Mouse (Mus musculus) liver, embryonic 16.5 days (tissue): ENCODE measurements around the gene Itgb6. TPM values are rescaled to one million over a fixed set of nuclear protein-coding genes. Genes with fewer than 3 reads are reported as not detected.

Source experiments
- ATAC-seq: fragments of 200-750 bp; cut with Nextera tagmentation; 2 replicates; pipeline ENCODE4 v1.8.0; 2017; ENCODE audit warnings: low read depth, mild to moderate bottlenecking, moderate number of reproducible peaks, moderate library complexity
- H3K27ac ChIP-seq: fragments of 300-500 bp; sonication (generic); 2 replicates; pipeline ENCODE4 v1.5.1; 2014; ENCODE audit warnings: mild to moderate bottlenecking, low read length
- H3K27me3 ChIP-seq: fragments of 300-500 bp; sonication (generic); 2 replicates; pipeline ENCODE4 v1.6.1; 2014; ENCODE audit warnings: low read depth, low read length, mixed read lengths; ENCODE audit not compliant: control insufficient read depth, insufficient read depth
- H3K36me3 ChIP-seq: fragments of 300-500 bp; sonication (generic); 2 replicates; pipeline ENCODE4 v1.6.1; 2014; ENCODE audit warnings: mild to moderate bottlenecking; ENCODE audit not compliant: control insufficient read depth, insufficient read depth
- H3K4me1 ChIP-seq: fragments of 300-500 bp; sonication (generic); 2 replicates; pipeline ENCODE4 v1.6.1; 2014; ENCODE audit warnings: low read depth, low read length, mixed read lengths; ENCODE audit not compliant: control insufficient read depth
- H3K4me2 ChIP-seq: fragments of 300-500 bp; sonication (generic); 2 replicates; pipeline ENCODE4 v1.6.1; 2014; ENCODE audit warnings: low read depth, low read length, mixed read lengths
- H3K4me3 ChIP-seq: fragments of 300-500 bp; sonication (generic); 2 replicates; pipeline ENCODE4 v1.5.1; 2014; ENCODE audit warnings: low read depth, mild to moderate bottlenecking, low read length
- H3K9ac ChIP-seq: fragments of 300-500 bp; sonication (generic); 2 replicates; pipeline ENCODE4 v1.6.1; 2014; ENCODE audit warnings: low read depth, low read length
- H3K9me3 ChIP-seq: fragments of 300-500 bp; sonication (generic); replicated peaks from 2 replicates; pipeline ENCODE4 v1.6.1; 2016; ENCODE audit warnings: low read length; ENCODE audit not compliant: control insufficient read depth
- WGBS: fragments of 180-500 bp; shearing (Covaris S2); extraction: QIAGEN DNeasy Blood & Tissue Kit; methylation state at CpG from one replicate; pipeline ENCODE4 v1.1.7; 2014; ENCODE audit not compliant: insufficient replicate concordance; 5-methylcytosine and 5-hydroxymethylcytosine counted together
- polyA plus RNA-seq: library from polyadenylated mRNA; unstranded; fragments of >200 nt; fragmentation: Nextera tagmentation; extraction: Ambion mirVana; gene quantifications from 2 replicates; pipeline ENCODE4 v1.2.1, GENCODE M21; 2015

Gene Itgb6
- polyA plus RNA-seq = 0.05 and 0.31 TPM in 2 replicates

DNA sequence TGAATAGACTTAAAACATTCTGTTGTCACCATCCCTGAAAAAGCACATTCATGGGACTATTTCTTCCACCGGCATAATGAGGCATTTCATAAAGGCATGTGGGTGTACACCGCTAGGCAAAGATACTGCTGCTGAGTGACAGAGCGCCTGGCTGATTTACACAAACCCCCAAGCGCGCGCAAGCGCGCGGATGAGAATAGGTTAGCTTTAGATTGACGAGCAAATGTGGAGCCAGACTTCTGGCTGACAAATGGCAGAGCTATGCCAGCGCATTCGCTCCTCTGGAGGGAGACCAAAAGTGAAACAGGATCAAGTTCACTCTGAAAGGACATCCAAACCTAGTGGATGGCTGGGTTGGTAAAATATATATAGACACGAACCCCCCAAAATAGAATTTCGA lies at the start of gene Itgb6:
Gene Itgb6, minus strand, starts transcription at position 130 of the 400 bp plus-strand sequence.
- Histone ChIP-seq H3K36me3 (no peaks in the 10 kb centered on the region), H3K27ac (no peak within 1 kb of the TSS), H3K4me1 (no peaks in the 10 kb centered on the region), H3K4me3 (no peak within 1 kb of the TSS), H3K4me2 (no peak within 1 kb of the TSS), H3K9ac (no peak within 1 kb of the TSS), H3K27me3 (no peaks in the 10 kb centered on the region), H3K9me3 (no peaks in the 10 kb centered on the region)
- ATAC-seq = no peak
- WGBS = 78% methylated on average over 14 of the region's 14 CpGs

DNA sequence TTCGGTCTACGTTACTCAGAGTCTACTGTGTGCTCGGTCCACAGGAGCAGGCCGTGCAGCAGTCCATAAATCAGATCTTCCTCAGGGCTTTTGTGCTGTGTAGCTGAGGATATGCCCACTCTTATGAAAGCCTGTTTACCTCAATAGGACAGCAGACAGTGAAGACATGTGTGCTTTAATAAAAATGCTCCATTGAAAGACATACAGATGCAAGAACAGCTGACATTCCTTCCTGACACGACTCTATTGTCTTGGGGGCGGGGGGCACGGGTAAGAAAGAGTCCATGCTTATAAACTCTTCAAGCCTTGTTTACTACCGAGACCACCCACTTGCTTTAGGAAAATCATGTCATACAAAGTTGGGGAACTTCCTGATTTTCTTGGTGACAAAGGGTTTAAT lies 44.0 kb upstream of the Itgb6 start:
- Histone ChIP-seq H3K4me2 (no peak overlapping the region), H3K27ac (no peak overlapping the region), H3K27me3 (no peaks in the 10 kb centered on the region), H3K9ac (no peak overlapping the region), H3K4me3 (no peak overlapping the region), H3K4me1 (no peaks in the 10 kb centered on the region), H3K9me3 (no peaks in the 10 kb centered on the region), H3K36me3 (peaks cover 11% of the 10 kb centered on the region)
- no peak for ATAC-seq
- WGBS = 76% methylated on average over 8 of the region's 8 CpGs

DNA sequence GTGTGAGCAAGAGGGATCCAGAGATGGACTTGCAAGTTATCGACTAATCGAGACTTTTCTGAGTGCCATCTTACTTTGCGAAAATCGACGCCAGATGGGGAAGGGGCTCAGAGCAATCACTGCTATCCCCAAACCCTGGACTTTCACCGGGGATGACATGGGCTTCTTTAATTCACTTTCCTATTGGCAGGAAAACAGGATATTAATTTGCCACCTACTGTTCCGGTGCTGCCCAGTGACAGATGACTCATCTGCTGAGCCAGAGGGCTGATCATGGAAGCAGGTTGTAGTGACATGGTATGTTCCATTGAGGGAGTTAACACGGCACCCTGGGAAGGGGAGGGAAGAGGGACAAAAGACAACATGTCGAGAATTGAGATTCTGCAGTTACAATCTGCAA lies 33.8 kb upstream of the Itgb6 start:
- no peaks in the 10 kb centered on the region for H3K9me3 ChIP-seq
- H3K4me1 ChIP-seq = no peaks in the 10 kb centered on the region
- 81% methylated on average over 9 of the region's 9 CpGs for WGBS
- no peaks in the 10 kb centered on the region for H3K27me3 ChIP-seq
- H3K4me2 ChIP-seq = no peak overlapping the region
- no peak overlapping the region for H3K9ac ChIP-seq
- ATAC-seq = no peak
- no peak overlapping the region for H3K27ac ChIP-seq
- H3K4me3 ChIP-seq = no peak overlapping the region
- H3K36me3 ChIP-seq = peaks cover 4% of the 10 kb centered on the region

- H3K9me3 ChIP-seq = no peaks in the 10 kb centered on the region
- no peaks in the 10 kb centered on the region for H3K4me1 ChIP-seq
- no peak for ATAC-seq
- H3K27ac ChIP-seq = no peak overlapping the region
- peaks cover 4% of the 10 kb centered on the region for H3K36me3 ChIP-seq
- WGBS = 78% methylated on average over 7 of the region's 7 CpGs
- H3K27me3 ChIP-seq = no peaks in the 10 kb centered on the region
- no peak overlapping the region for H3K4me2 ChIP-seq
- H3K4me3 ChIP-seq = no peak overlapping the region
- no peak overlapping the region for H3K9ac ChIP-seq
These were observed 32.7 kb upstream of the Itgb6 start for GRCm38 (mm10) chr2:60755101-60755500.

DNA sequence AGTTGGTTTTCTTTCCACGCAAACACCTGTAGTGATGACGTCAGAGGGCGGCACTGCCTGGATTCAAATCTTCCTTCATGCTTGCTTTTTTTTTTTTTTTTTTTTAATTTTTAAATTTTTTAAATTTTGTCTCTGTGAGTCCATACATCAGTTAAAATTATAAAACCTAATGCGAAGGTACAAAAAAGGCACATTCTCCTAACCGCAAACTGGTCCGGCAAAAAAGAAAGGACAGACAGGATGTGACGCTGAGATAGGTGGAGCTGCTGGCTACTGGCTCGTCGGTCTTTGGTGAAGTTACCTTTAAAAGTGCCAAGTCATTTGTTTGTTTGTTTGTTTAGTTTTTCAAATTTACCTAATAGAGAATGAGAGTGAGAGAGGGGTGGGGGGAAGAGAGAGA lies 28.8 kb upstream of the Itgb6 start:
- Histone ChIP-seq H3K36me3 (peaks cover 4% of the 10 kb centered on the region), H3K9ac (no peak overlapping the region), H3K27me3 (no peaks in the 10 kb centered on the region), H3K4me1 (no peaks in the 10 kb centered on the region), H3K9me3 (no peaks in the 10 kb centered on the region), H3K27ac (no peak overlapping the region), H3K4me2 (no peak overlapping the region), H3K4me3 (no peak overlapping the region)
- 80% methylated on average over 9 of the region's 9 CpGs for WGBS
- no peak for ATAC-seq

DNA sequence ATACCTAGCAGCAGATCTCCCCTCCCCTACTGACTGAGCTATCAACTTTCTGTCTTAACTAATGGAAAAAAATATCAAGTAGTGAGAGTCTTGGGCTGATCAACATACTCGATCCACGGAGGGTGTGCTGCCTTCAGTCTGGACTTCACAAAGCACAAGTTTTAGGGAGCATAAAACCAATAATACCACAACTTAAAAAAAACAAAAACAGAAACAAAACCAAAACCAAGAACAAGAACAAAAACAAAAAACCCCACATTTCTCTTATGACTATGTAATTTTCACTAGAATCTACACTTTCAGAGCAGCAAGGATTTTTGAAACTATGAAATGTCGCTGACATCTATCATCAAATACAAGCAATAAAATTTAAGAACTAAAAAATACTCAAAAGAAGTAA lies 28.1 kb upstream of the Itgb6 start:
- Histone ChIP-seq H3K4me3 (no peak overlapping the region), H3K27ac (no peak overlapping the region), H3K9ac (no peak overlapping the region), H3K9me3 (no peaks in the 10 kb centered on the region), H3K27me3 (no peaks in the 10 kb centered on the region), H3K4me2 (no peak overlapping the region), H3K36me3 (peaks cover 4% of the 10 kb centered on the region; the same call in 1 of the 2 replicates), H3K4me1 (no peaks in the 10 kb centered on the region)
- ATAC-seq = no peak
- WGBS = 83% methylated on average over 3 of the region's 3 CpGs

GRCm38 (mm10) chr2:60748585-60748984 lies 26.1 kb upstream of the Itgb6 start:
- Histone ChIP-seq H3K4me2 (no peak overlapping the region), H3K27me3 (no peaks in the 10 kb centered on the region), H3K27ac (no peak overlapping the region), H3K9ac (no peak overlapping the region), H3K36me3 (no peaks in the 10 kb centered on the region), H3K4me1 (no peaks in the 10 kb centered on the region), H3K9me3 (no peaks in the 10 kb centered on the region), H3K4me3 (no peak overlapping the region)
- 71% methylated on average over 1 of the region's 1 CpGs for WGBS
- ATAC-seq = no peak

- Histone ChIP-seq H3K9me3 (no peaks in the 10 kb centered on the region), H3K9ac (no peak overlapping the region), H3K27me3 (no peaks in the 10 kb centered on the region), H3K4me1 (no peaks in the 10 kb centered on the region), H3K4me2 (no peak overlapping the region), H3K27ac (no peak overlapping the region), H3K36me3 (no peaks in the 10 kb centered on the region), H3K4me3 (no peak overlapping the region)
- no peak for ATAC-seq
- WGBS = 66% methylated on average over 3 of the region's 3 CpGs
These were observed 25.1 kb upstream of the Itgb6 start for GRCm38 (mm10) chr2:60747590-60747989.

GRCm38 (mm10) chr2:60744674-60745073 lies 22.2 kb upstream of the Itgb6 start:
- H3K27ac ChIP-seq = no peak overlapping the region
- no peaks in the 10 kb centered on the region for H3K4me1 ChIP-seq
- H3K9me3 ChIP-seq = no peaks in the 10 kb centered on the region
- no peaks in the 10 kb centered on the region for H3K36me3 ChIP-seq
- no peak for ATAC-seq
- 75% methylated on average over 3 of the region's 3 CpGs for WGBS
- no peak overlapping the region for H3K9ac ChIP-seq
- H3K27me3 ChIP-seq = no peaks in the 10 kb centered on the region
- H3K4me3 ChIP-seq = no peak overlapping the region
- no peak overlapping the region for H3K4me2 ChIP-seq
